Mouse (Mus musculus) gastrocnemius, postnatal 4 days (tissue): ENCODE results near the gene Prss32. TPM values are rescaled to one million over a fixed set of nuclear protein-coding genes. Genes with fewer than 3 reads are reported as not detected.

Source experiments
- DNase-seq, 2 experiments: peaks; one replicate each; pipeline ENCODE4 v3.0.0; 2021 to 2022; ENCODE audit warnings: low spot score in 2 of 2, mixed read lengths in 2 of 2
- total RNA-seq, 2 experiments: library from RNA; stranded (reverse); gene quantifications; 2 replicates each; pipeline ENCODE4 v1.2.3; 2021

The Prss32 gene
- total RNA-seq, 2 experiments from 2014 or later, result not detected

GRCm38 (mm10) chr17:23836006-23836575 is 7.6 kb upstream of the Prss32 start, which contains the start of gene Prss33:
TSS of gene Prss33 (minus strand) at chr17:23836056.
- no peak for DNase-seq

- DNase-seq, result peak in 1 of 2 experiments; percentile 58
Observed at GRCm38 (mm10) chr17:23841145-23841544, 2.5 kb upstream of the Prss32 start.

GRCm38 (mm10) chr17:23843141-23843811 is 379 bp upstream of the Prss32 start:
- no peak for DNase-seq

GRCm38 (mm10) chr17:23850028-23850427 is 6.4 kb downstream of the Prss32 start:
- DNase-seq, result no peak

GRCm38 (mm10) chr17:23850853-23851749 is 7.4 kb downstream of the Prss32 start:
- peak in 1 of 2 experiments; percentile 69 for DNase-seq

GRCm38 (mm10) chr17:23853292-23853691 is 9.6 kb downstream of the Prss32 start:
- peak in 1 of 2 experiments; percentile 63 for DNase-seq

- no peak for DNase-seq
Observed at GRCm38 (mm10) chr17:23854229-23854765, 10.6 kb downstream of the Prss32 start.

GRCm38 (mm10) chr17:23857193-23857592 is 13.5 kb downstream of the Prss32 start:
- no peak for DNase-seq

GRCm38 (mm10) chr17:23857913-23858312 is 14.3 kb downstream of the Prss32 start:
- DNase-seq, result no peak

GRCm38 (mm10) chr17:23862926-23863325 is 19.3 kb downstream of the Prss32 start:
- no peak for DNase-seq

GRCm38 (mm10) chr17:23867756-23868155 is 24.1 kb downstream of the Prss32 start, which contains the start of gene Prss21:
TSS of gene Prss21 (plus strand) at chr17:23868056.
- DNase-seq, result no peak

- no peak for DNase-seq
Observed at GRCm38 (mm10) chr17:23868513-23868912, 24.9 kb downstream of the Prss32 start.

- peak in 1 of 2 experiments; percentile 69 for DNase-seq
Observed at GRCm38 (mm10) chr17:23873884-23874856, 30.5 kb downstream of the Prss32 start.

- DNase-seq, result peak in 1 of 2 experiments; percentile 6
Observed at GRCm38 (mm10) chr17:23876741-23877140, 33.1 kb downstream of the Prss32 start.

GRCm38 (mm10) chr17:23877166-23877565 is 33.5 kb downstream of the Prss32 start:
- peak in 1 of 2 experiments; percentile 6 for DNase-seq

GRCm38 (mm10) chr17:23880576-23880975 is 36.9 kb downstream of the Prss32 start, which contains the start of the genes Dcpp1 and Dcpp2:
TSS of gene Dcpp1 (plus strand) at chr17:23880876.
TSS of gene Dcpp2 (plus strand) at chr17:23880880.
- peak in 1 of 2 experiments; percentile 4 for DNase-seq
